Mouse (Mus musculus) myocyte (in vitro differentiated cells): ENCODE data around the gene Tldc1.

Source experiments
- CEBPB ChIP-seq: IDR thresholded peaks from 2 replicates; pipeline ENCODE4 v1.6.1; 2011; ENCODE audit warnings: mild to moderate bottlenecking, moderate library complexity; ENCODE audit not compliant: poor library complexity, insufficient read depth, severe bottlenecking
- MAX ChIP-seq: IDR thresholded peaks from one replicate; pipeline ENCODE4 v1.6.1; 2011; ENCODE audit warnings: low read depth, mild to moderate bottlenecking, control low read depth
- MYOD1 ChIP-seq, 3 experiments: IDR thresholded peaks; one replicate each; pipeline ENCODE4 v1.6.1; 2011; ENCODE audit warnings: control low read depth in 2 of 3, low read depth in 2 of 3, mild to moderate bottlenecking in 2 of 3, moderate library complexity in 1 of 3; ENCODE audit not compliant: insufficient read length in 2 of 3, control insufficient read depth in 1 of 3
- MYOG ChIP-seq, 3 experiments: IDR thresholded peaks; one replicate each; pipeline ENCODE4 v1.6.1; 2011; ENCODE audit warnings: control low read depth in 2 of 3, low read depth in 2 of 3, mild to moderate bottlenecking in 2 of 3; ENCODE audit not compliant: insufficient read length in 2 of 3, control insufficient read depth in 1 of 3, insufficient read depth in 1 of 3
- POLR2A ChIP-seq: IDR thresholded peaks from one replicate; pipeline ENCODE4 v1.6.1; 2011; ENCODE audit warnings: low read depth, mild to moderate bottlenecking, control low read depth, moderate library complexity; ENCODE audit not compliant: insufficient read length
- POLR2AphosphoS2 ChIP-seq: IDR thresholded peaks from one replicate; pipeline ENCODE4 v1.6.1; 2011; ENCODE audit warnings: low read depth, control low read depth; ENCODE audit not compliant: insufficient read length
- TCF12 ChIP-seq: IDR thresholded peaks from one replicate; pipeline ENCODE4 v1.6.1; 2011; ENCODE audit warnings: mild to moderate bottlenecking, control low read depth; ENCODE audit not compliant: poor library complexity, insufficient read depth, severe bottlenecking
- TCF3 ChIP-seq: IDR thresholded peaks from one replicate; pipeline ENCODE4 v1.6.1; 2011; ENCODE audit warnings: low read depth, control low read depth; ENCODE audit not compliant: insufficient read length
- USF1 ChIP-seq: IDR thresholded peaks from one replicate; pipeline ENCODE4 v1.6.1; 2011; ENCODE audit warnings: low read depth, mild to moderate bottlenecking, control low read depth, moderate library complexity

- no peak for TF ChIP-seq POLR2A
- TF ChIP-seq USF1, result no peak
- no peak for TF ChIP-seq MAX
- no peak for TF ChIP-seq MYOG (IDR thresholded peaks at IDR 0.05; ENCODE audit: control insufficient read depth in 1 of 3, insufficient read depth in 1 of 3, insufficient read length in 2 of 3, low read depth in 2 of 3)
- TF ChIP-seq MYOD1 (IDR thresholded peaks at IDR 0.05; ENCODE audit: control insufficient read depth in 1 of 3, insufficient read length in 2 of 3, low read depth in 2 of 3), result no peak
- no peak for TF ChIP-seq POLR2AphosphoS2
- TF ChIP-seq TCF12, result no peak
- no peak for TF ChIP-seq CEBPB
- TF ChIP-seq TCF3, result no peak
Observed at GRCm38 (mm10) chr8:119801168-119801567, 23.0 kb upstream of the Tldc1 start.
